Mouse (Mus musculus): ENCODE results near the gene Umad1. TPM values are rescaled to one million over a fixed set of nuclear protein-coding genes. Genes with fewer than 3 reads are reported as not detected.

Umad1 gene
- total RNA-seq, 1 experiment = 0.98 TPM

GRCm38 (mm10) chr6:8437937-8438336 is 178.8 kb downstream of the Umad1 start:
- Histone ChIP-seq H3K4me1 (ENCODE audit: control insufficient read depth in 2 of 2, insufficient read depth in 2 of 2, low read length in 2 of 2, poor library complexity in 1 of 2) (no peaks in the 10 kb centered on the region), H3K27ac (ENCODE audit: insufficient read depth, low read depth, low read length, poor library complexity, severe bottlenecking) (no peak overlapping the region), H3K4me3 (ENCODE audit: insufficient read depth in 1 of 2, low read depth in 1 of 2, low read length in 2 of 2, poor library complexity in 1 of 2, severe bottlenecking in 1 of 2) (no peak overlapping the region), H3K9ac (ENCODE audit: insufficient read depth, low read depth, low read length, poor library complexity, severe bottlenecking) (no peak overlapping the region), H3K36me3 (ENCODE audit: control insufficient read depth, insufficient read depth, low read length, poor library complexity, severe bottlenecking) (no peaks in the 10 kb centered on the region), H3K9me3 (ENCODE audit: control insufficient read depth, insufficient read depth, low read depth, low read length) (no peaks in the 10 kb centered on the region)
- in situ Hi-C loops (cut with MboI; ENCODE audit: low sequenced_read_pairs in 2 of 2, unreplicated experiment in 2 of 2) = no loop called here
- TF ChIP-seq ZC3H11A (IDR thresholded peaks at IDR 0.05; ENCODE audit: borderline replicate concordance, low read depth, low read length) (no peak), CHD2 (IDR thresholded peaks at IDR 0.05; ENCODE audit: low read depth, low read length) (no peak), ZNF384 (IDR thresholded peaks at IDR 0.05; ENCODE audit: low read depth, low read length) (no peak), HCFC1 (IDR thresholded peaks at IDR 0.05; ENCODE audit: borderline replicate concordance, insufficient read depth, low read length) (no peak), MAFK (IDR thresholded peaks at IDR 0.05; ENCODE audit: insufficient read depth, low read depth, low read length) (no peak)
- DNase-seq (ENCODE audit: low read depth, low spot score) = no peak

- in situ Hi-C loops (cut with MboI; ENCODE audit: low sequenced_read_pairs in 2 of 2, unreplicated experiment in 2 of 2) = no loop called here
- DNase-seq (ENCODE audit: low read depth, low spot score) = no peak
- Histone ChIP-seq H3K9ac (ENCODE audit: insufficient read depth, low read depth, low read length, poor library complexity, severe bottlenecking) (no peak overlapping the region), H3K36me3 (ENCODE audit: control insufficient read depth, insufficient read depth, low read length, poor library complexity, severe bottlenecking) (no peaks in the 10 kb centered on the region), H3K4me3 (ENCODE audit: insufficient read depth in 1 of 2, low read depth in 1 of 2, low read length in 2 of 2, poor library complexity in 1 of 2, severe bottlenecking in 1 of 2) (no peak overlapping the region), H3K4me1 (ENCODE audit: control insufficient read depth in 2 of 2, insufficient read depth in 2 of 2, low read length in 2 of 2, poor library complexity in 1 of 2) (no peaks in the 10 kb centered on the region), H3K27ac (ENCODE audit: insufficient read depth, low read depth, low read length, poor library complexity, severe bottlenecking) (no peak overlapping the region), H3K9me3 (ENCODE audit: control insufficient read depth, insufficient read depth, low read depth, low read length) (no peaks in the 10 kb centered on the region)
- no peak for TF ChIP-seq HCFC1 (IDR thresholded peaks at IDR 0.05; ENCODE audit: borderline replicate concordance, insufficient read depth, low read length)
- TF ChIP-seq ZC3H11A (IDR thresholded peaks at IDR 0.05; ENCODE audit: borderline replicate concordance, low read depth, low read length) = no peak
- no peak for TF ChIP-seq MAFK (IDR thresholded peaks at IDR 0.05; ENCODE audit: insufficient read depth, low read depth, low read length)
Measured at GRCm38 (mm10) chr6:8441814-8442213, 182.7 kb downstream of the Umad1 start.

GRCm38 (mm10) chr6:8446786-8447185 is 187.7 kb downstream of the Umad1 start:
- no peak overlapping the region for H3K4me3 ChIP-seq (ENCODE audit: insufficient read depth in 1 of 2, low read depth in 1 of 2, low read length in 2 of 2, poor library complexity in 1 of 2, severe bottlenecking in 1 of 2)
- no peak for TF ChIP-seq CHD2 (IDR thresholded peaks at IDR 0.05; ENCODE audit: low read depth, low read length)
- no peak for TF ChIP-seq HCFC1 (IDR thresholded peaks at IDR 0.05; ENCODE audit: borderline replicate concordance, insufficient read depth, low read length)
- no peak for TF ChIP-seq MAFK (IDR thresholded peaks at IDR 0.05; ENCODE audit: insufficient read depth, low read depth, low read length)
- TF ChIP-seq ZC3H11A (IDR thresholded peaks at IDR 0.05; ENCODE audit: borderline replicate concordance, low read depth, low read length) = no peak
- TF ChIP-seq ZNF384 (IDR thresholded peaks at IDR 0.05; ENCODE audit: low read depth, low read length) = no peak
- no peaks in the 10 kb centered on the region for H3K36me3 ChIP-seq (ENCODE audit: control insufficient read depth, insufficient read depth, low read length, poor library complexity, severe bottlenecking)
- H3K9me3 ChIP-seq (ENCODE audit: control insufficient read depth, insufficient read depth, low read depth, low read length) = no peaks in the 10 kb centered on the region
- H3K4me1 ChIP-seq (ENCODE audit: control insufficient read depth in 2 of 2, insufficient read depth in 2 of 2, low read length in 2 of 2, poor library complexity in 1 of 2) = no peaks in the 10 kb centered on the region
- in situ Hi-C loops (cut with MboI; ENCODE audit: low sequenced_read_pairs in 2 of 2, unreplicated experiment in 2 of 2) = no loop called here
- no peak for DNase-seq (ENCODE audit: low read depth, low spot score)
- H3K9ac ChIP-seq (ENCODE audit: insufficient read depth, low read depth, low read length, poor library complexity, severe bottlenecking) = no peak overlapping the region
- H3K27ac ChIP-seq (ENCODE audit: insufficient read depth, low read depth, low read length, poor library complexity, severe bottlenecking) = no peak overlapping the region

- in situ Hi-C loops (cut with MboI; ENCODE audit: low sequenced_read_pairs in 2 of 2, unreplicated experiment in 2 of 2) = no loop called here
- no peak for TF ChIP-seq MAFK (IDR thresholded peaks at IDR 0.05; ENCODE audit: insufficient read depth, low read depth, low read length)
- TF ChIP-seq ZNF384 (IDR thresholded peaks at IDR 0.05; ENCODE audit: low read depth, low read length) = no peak
- TF ChIP-seq CHD2 (IDR thresholded peaks at IDR 0.05; ENCODE audit: low read depth, low read length) = no peak
Measured at GRCm38 (mm10) chr6:8455599-8455998, 196.5 kb downstream of the Umad1 start.

GRCm38 (mm10) chr6:8458596-8458995 is 199.5 kb downstream of the Umad1 start:
- Histone ChIP-seq H3K9me3 (ENCODE audit: control insufficient read depth, insufficient read depth, low read depth, low read length) (no peaks in the 10 kb centered on the region), H3K4me3 (ENCODE audit: insufficient read depth in 1 of 2, low read depth in 1 of 2, low read length in 2 of 2, poor library complexity in 1 of 2, severe bottlenecking in 1 of 2) (no peak overlapping the region), H3K36me3 (ENCODE audit: control insufficient read depth, insufficient read depth, low read length, poor library complexity, severe bottlenecking) (no peaks in the 10 kb centered on the region), H3K27ac (ENCODE audit: insufficient read depth, low read depth, low read length, poor library complexity, severe bottlenecking) (no peak overlapping the region), H3K4me1 (ENCODE audit: control insufficient read depth in 2 of 2, insufficient read depth in 2 of 2, low read length in 2 of 2, poor library complexity in 1 of 2) (no peaks in the 10 kb centered on the region), H3K9ac (ENCODE audit: insufficient read depth, low read depth, low read length, poor library complexity, severe bottlenecking) (no peak overlapping the region)
- DNase-seq (ENCODE audit: low read depth, low spot score) = no peak
- TF ChIP-seq CHD2 (IDR thresholded peaks at IDR 0.05; ENCODE audit: low read depth, low read length) = no peak
- no peak for TF ChIP-seq HCFC1 (IDR thresholded peaks at IDR 0.05; ENCODE audit: borderline replicate concordance, insufficient read depth, low read length)
- TF ChIP-seq ZC3H11A (IDR thresholded peaks at IDR 0.05; ENCODE audit: borderline replicate concordance, low read depth, low read length) = no peak
- no peak for TF ChIP-seq ZNF384 (IDR thresholded peaks at IDR 0.05; ENCODE audit: low read depth, low read length)
- TF ChIP-seq MAFK (IDR thresholded peaks at IDR 0.05; ENCODE audit: insufficient read depth, low read depth, low read length) = no peak
- in situ Hi-C loops (cut with MboI; ENCODE audit: low sequenced_read_pairs in 2 of 2, unreplicated experiment in 2 of 2) = no loop called here

More at GRCm38 (mm10) chr6:8455599-8455998, 196.5 kb downstream of the Umad1 start:
- Histone ChIP-seq H3K4me1 (ENCODE audit: control insufficient read depth in 2 of 2, insufficient read depth in 2 of 2, low read length in 2 of 2, poor library complexity in 1 of 2) (no peaks in the 10 kb centered on the region), H3K36me3 (ENCODE audit: control insufficient read depth, insufficient read depth, low read length, poor library complexity, severe bottlenecking) (no peaks in the 10 kb centered on the region), H3K9ac (ENCODE audit: insufficient read depth, low read depth, low read length, poor library complexity, severe bottlenecking) (no peak overlapping the region), H3K4me3 (ENCODE audit: insufficient read depth in 1 of 2, low read depth in 1 of 2, low read length in 2 of 2, poor library complexity in 1 of 2, severe bottlenecking in 1 of 2) (no peak overlapping the region), H3K27ac (ENCODE audit: insufficient read depth, low read depth, low read length, poor library complexity, severe bottlenecking) (no peak overlapping the region), H3K9me3 (ENCODE audit: control insufficient read depth, insufficient read depth, low read depth, low read length) (no peaks in the 10 kb centered on the region)
- no peak for DNase-seq (ENCODE audit: low read depth, low spot score)
